ENCODE assay signal across 9 mouse cellular contexts in the genomic region with DNA sequence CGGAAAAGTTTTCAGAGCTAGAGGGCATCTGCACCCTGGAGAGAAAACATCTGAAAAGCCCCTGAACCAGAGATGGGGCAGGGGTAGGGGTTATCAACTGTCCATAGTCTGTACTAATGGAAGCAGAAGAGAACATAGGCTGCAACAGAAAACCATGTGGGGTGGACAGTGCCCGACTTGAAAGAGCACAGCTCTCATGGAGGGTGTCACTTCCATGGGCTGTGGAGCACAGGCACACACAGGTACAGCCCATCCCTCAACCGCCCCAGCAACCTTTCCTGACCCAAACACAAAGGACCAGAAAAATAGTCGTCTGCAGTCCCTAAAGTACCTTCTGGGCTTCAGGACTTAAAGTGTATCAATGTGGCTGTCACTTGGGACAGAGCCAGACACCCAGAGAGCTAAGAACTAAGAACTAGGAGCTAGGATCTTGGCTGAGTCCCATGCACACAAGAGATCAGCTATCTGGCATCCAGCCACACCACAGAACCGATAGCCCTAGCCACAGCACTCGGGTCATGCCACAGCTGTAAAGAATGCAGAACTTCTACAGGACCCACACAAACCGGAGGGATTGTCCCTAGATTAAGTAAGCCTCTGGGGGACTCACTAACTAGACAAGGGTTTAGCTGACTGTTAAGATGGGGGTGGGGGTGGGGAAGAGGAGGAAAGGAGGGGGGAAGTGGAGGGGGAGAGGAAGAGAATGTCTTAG. TPM values are rescaled to one million over a fixed set of nuclear protein-coding genes. Genes with fewer than 3 reads are reported as not detected.
A peak's percentile ranks its signal among the peaks of the same experiment; 100 is the strongest.
DNase-seq lines count a peak whose midpoint lies in the region; ATAC-seq and TF ChIP-seq lines count a peak whose summit lies in the region.
"Had no signal": no experiment of that assay in that cellular context is flagged by ENCODE, and none has a peak within 500 bp of the region (broad histone marks: within the 10 kb centered on the region; RNA-seq: fewer than 3 reads in every experiment).

No protein-coding gene starts in this region.

- H3K4me3 ChIP-seq in midbrain, postnatal 0 days (ENCODE audit: low read depth, low read length) = no peak overlapping the region
- H3K4me3 ChIP-seq in midbrain, embryonic 16.5 days (ENCODE audit: low read depth, low read length) = no peak overlapping the region
- no peak overlapping the region for H3K4me3 ChIP-seq in lung, embryonic 14.5 days (ENCODE audit: low read depth, low read length)
- no peak overlapping the region for H3K4me3 ChIP-seq in stomach, postnatal 0 days (ENCODE audit: low read depth, low read length)
- no peak overlapping the region for H3K4me3 ChIP-seq in midbrain, embryonic 13.5 days (replicated peaks)
- H3K4me3 ChIP-seq: limb, embryonic 13.5 days had no signal

- peak; percentile 72 to 81 for DNase-seq in adrenal gland, adult (ENCODE audit: inconsistent age in 2 of 2, low spot score in 1 of 2)
- no peak for DNase-seq in adrenal gland, postnatal 4 days (ENCODE audit: low spot score in 2 of 2)
- DNase-seq in midbrain, postnatal 0 days (ENCODE audit: low spot score) = peak; percentile 49
- DNase-seq in heart, adult 9 months (ENCODE audit: low spot score in 2 of 2) = peak; percentile 56 to 72
- peak; percentile 76 for DNase-seq in lung, embryonic 14.5 days
- DNase-seq in stomach, postnatal 0 days (ENCODE audit: low spot score) = no peak

- H3K4me2 ChIP-seq in midbrain, postnatal 0 days (ENCODE audit: low read depth, low read length, poor library complexity, severe bottlenecking) = no peak overlapping the region
- no peak overlapping the region for H3K4me2 ChIP-seq in midbrain, embryonic 16.5 days (ENCODE audit: low read length)
- H3K4me2 ChIP-seq in lung, embryonic 14.5 days = no peak overlapping the region
- no peak overlapping the region for H3K4me2 ChIP-seq in stomach, postnatal 0 days (replicated peaks; ENCODE audit: low read depth)
- H3K4me2 ChIP-seq in midbrain, embryonic 13.5 days (replicated peaks) = no peak overlapping the region
- H3K4me2 ChIP-seq: limb, embryonic 13.5 days had no signal

- no peaks in the 10 kb centered on the region for H3K36me3 ChIP-seq in midbrain, postnatal 0 days (ENCODE audit: insufficient read depth, low read length)
- H3K36me3 ChIP-seq in midbrain, embryonic 16.5 days (ENCODE audit: control insufficient read depth, insufficient read depth, low read length) = peaks cover 5% of the 10 kb centered on the region; the same call in 1 of the 2 replicates
- peaks cover 11% of the 10 kb centered on the region for H3K36me3 ChIP-seq in lung, embryonic 14.5 days (ENCODE audit: insufficient read depth)
- 0 out of 2 replicates have a peak, but pooled peaks cover 2% of the 10 kb centered on the region for H3K36me3 ChIP-seq in stomach, postnatal 0 days (ENCODE audit: control insufficient read depth, insufficient read depth, low read length)
- H3K36me3 ChIP-seq in midbrain, embryonic 13.5 days = peaks cover 6% of the 10 kb centered on the region

- TF ChIP-seq EP300 in stomach, postnatal 0 days (optimal IDR thresholded peaks at IDR 0.05) = no peak

- H3K9me3 ChIP-seq in midbrain, postnatal 0 days (ENCODE audit: low read length) = no peaks in the 10 kb centered on the region
- H3K9me3 ChIP-seq in midbrain, embryonic 16.5 days (replicated peaks; ENCODE audit: control insufficient read depth, low read length, poor library complexity, severe bottlenecking) = no peaks in the 10 kb centered on the region
- H3K9me3 ChIP-seq in lung, embryonic 14.5 days (ENCODE audit: low read depth, low read length) = no peaks in the 10 kb centered on the region
- H3K9me3 ChIP-seq in stomach, postnatal 0 days (ENCODE audit: control insufficient read depth, low read length) = 0 out of 2 replicates have a peak, but pooled peaks cover 2% of the 10 kb centered on the region
- no peaks in the 10 kb centered on the region for H3K9me3 ChIP-seq in midbrain, embryonic 13.5 days

- no peak for ATAC-seq in midbrain, postnatal 0 days (ENCODE audit: low FRiP score)
- ATAC-seq in midbrain, embryonic 16.5 days = no peak
- ATAC-seq in lung, embryonic 14.5 days (ENCODE audit: insufficient read depth) = peak; percentile 58
- ATAC-seq in stomach, postnatal 0 days (ENCODE audit: low FRiP score, low TSS enrichment) = 0 out of 2 replicates have a peak, but pooled peaks have one; percentile 18
- ATAC-seq in midbrain, embryonic 13.5 days = no peak

- H3K27ac ChIP-seq in midbrain, postnatal 0 days (ENCODE audit: low read depth, low read length) = no peak overlapping the region
- no peak overlapping the region for H3K27ac ChIP-seq in midbrain, embryonic 16.5 days (ENCODE audit: low read length)
- peak overlapping the region; percentile 42; the same call in 1 of the 2 replicates for H3K27ac ChIP-seq in lung, embryonic 14.5 days (ENCODE audit: low read depth)
- H3K27ac ChIP-seq in stomach, postnatal 0 days (replicated peaks) = no peak overlapping the region
- H3K27ac ChIP-seq in midbrain, embryonic 13.5 days = no peak overlapping the region
- H3K27ac ChIP-seq: limb, embryonic 13.5 days had no signal

- no peak overlapping the region for H3K9ac ChIP-seq in midbrain, postnatal 0 days (replicated peaks; ENCODE audit: low read length, poor library complexity, severe bottlenecking)
- H3K9ac ChIP-seq in midbrain, embryonic 16.5 days (ENCODE audit: low read depth, low read length) = no peak overlapping the region
- no peak overlapping the region for H3K9ac ChIP-seq in lung, embryonic 14.5 days
- H3K9ac ChIP-seq in stomach, postnatal 0 days (ENCODE audit: low read length) = no peak overlapping the region
- no peak overlapping the region for H3K9ac ChIP-seq in midbrain, embryonic 13.5 days (replicated peaks)
- H3K9ac ChIP-seq: limb, embryonic 13.5 days had no signal

- no peaks in the 10 kb centered on the region for H3K27me3 ChIP-seq in midbrain, postnatal 0 days (ENCODE audit: insufficient read depth, low read length)
- no peaks in the 10 kb centered on the region for H3K27me3 ChIP-seq in midbrain, embryonic 16.5 days (ENCODE audit: control insufficient read depth, insufficient read depth, low read depth, low read length)
- no peaks in the 10 kb centered on the region for H3K27me3 ChIP-seq in lung, embryonic 14.5 days (ENCODE audit: insufficient read depth, low read length)
- no peaks in the 10 kb centered on the region for H3K27me3 ChIP-seq in stomach, postnatal 0 days (ENCODE audit: control insufficient read depth, insufficient read depth, low read length)
- H3K27me3 ChIP-seq in midbrain, embryonic 13.5 days = no peaks in the 10 kb centered on the region
- H3K27me3 ChIP-seq: limb, embryonic 13.5 days had no signal

- TF ChIP-seq CTCF in midbrain, postnatal 0 days (IDR thresholded peaks at IDR 0.05) = no peak
- no peak for TF ChIP-seq CTCF in lung, embryonic 14.5 days (IDR thresholded peaks at IDR 0.05; ENCODE audit: low read depth)
- no peak for TF ChIP-seq CTCF in stomach, postnatal 0 days (IDR thresholded peaks at IDR 0.05; ENCODE audit: low read depth)

- no peaks in the 10 kb centered on the region for H3K4me1 ChIP-seq in midbrain, postnatal 0 days (ENCODE audit: insufficient read depth, low read length)
- H3K4me1 ChIP-seq in midbrain, embryonic 16.5 days (ENCODE audit: control insufficient read depth, insufficient read depth, low read length) = no peaks in the 10 kb centered on the region
- H3K4me1 ChIP-seq in lung, embryonic 14.5 days (ENCODE audit: insufficient read depth) = 0 out of 2 replicates have a peak, but pooled peaks cover 4% of the 10 kb centered on the region
- H3K4me1 ChIP-seq in stomach, postnatal 0 days (replicated peaks; ENCODE audit: control insufficient read depth, insufficient read depth) = no peaks in the 10 kb centered on the region; the same call in 1 of the 2 replicates
- 0 out of 2 replicates have a peak, but pooled peaks cover 2% of the 10 kb centered on the region for H3K4me1 ChIP-seq in midbrain, embryonic 13.5 days (replicated peaks)

- 62% methylated on average over 7 of the region's 7 CpGs for WGBS in midbrain, postnatal 0 days
- WGBS in midbrain, embryonic 16.5 days = 61% methylated on average over 7 of the region's 7 CpGs
- WGBS in lung, embryonic 14.5 days = 52% methylated on average over 7 of the region's 7 CpGs
- WGBS in stomach, postnatal 0 days = 57% methylated on average over 7 of the region's 7 CpGs
- WGBS in midbrain, embryonic 13.5 days = 65% methylated on average over 7 of the region's 7 CpGs

RNA-seq across cellular contexts. Expression of gene Abca1, which starts 38.0 kb away (rescaled TPM):
- total RNA-seq in adrenal gland, postnatal 4 days (2021) = 100 to 1,000 TPM; 117 to 127 TPM
- 49.2 and 63.5 TPM in 2 replicates for total RNA-seq in midbrain, postnatal 0 days (2014; rRNA removed)
- polyA plus RNA-seq in midbrain, postnatal 0 days (2015; fragmentation: Nextera tagmentation; extraction: Ambion mirVana) = 8.0 and 8.6 TPM in 2 replicates
- 9.3 and 9.9 TPM in 2 replicates for polyA plus RNA-seq in midbrain, embryonic 16.5 days (2015; fragmentation: Nextera tagmentation; extraction: Ambion mirVana)
- 13.6 and 14.3 TPM in 2 replicates for polyA plus RNA-seq in lung, embryonic 14.5 days (2014; fragmentation: Nextera tagmentation; extraction: Ambion mirVana)
- polyA plus RNA-seq in stomach, postnatal 0 days (2015; fragmentation: Nextera tagmentation; extraction: Ambion mirVana) = 1.6 and 2.0 TPM in 2 replicates
- 8.3 and 8.7 TPM in 2 replicates for polyA plus RNA-seq in midbrain, embryonic 13.5 days (2015; fragmentation: Nextera tagmentation; extraction: Ambion mirVana)

Comparison
In these comparisons a context has a peak if more than half of its experiments do, and no peak if none do; other contexts are left out.
1. DNase-seq: peak in adrenal gland, adult (2 of 2), midbrain, postnatal 0 days (single experiment), heart, adult 9 months (2 of 2) and lung, embryonic 14.5 days (single experiment); none in adrenal gland, postnatal 4 days (0 of 2) and stomach, postnatal 0 days (single experiment).
2. ATAC-seq: peak in lung, embryonic 14.5 days (single experiment) and stomach, postnatal 0 days (single experiment); none in midbrain, postnatal 0 days (single experiment), midbrain, embryonic 16.5 days (single experiment) and midbrain, embryonic 13.5 days (single experiment).